Mouse (Mus musculus): ENCODE measurements at regions not wholly inside any gene's neighbourhood (a gene's known extent, or its start where the extent isn't known, plus 50 kb on each side); places are given as distances from the start of the nearest gene placed in this dataset.
"Not testable (repeated sequence)": the region's sequence is repeated elsewhere in the genome, so short reads cannot be mapped to it uniquely, and the experiment has no call there.

DNA sequence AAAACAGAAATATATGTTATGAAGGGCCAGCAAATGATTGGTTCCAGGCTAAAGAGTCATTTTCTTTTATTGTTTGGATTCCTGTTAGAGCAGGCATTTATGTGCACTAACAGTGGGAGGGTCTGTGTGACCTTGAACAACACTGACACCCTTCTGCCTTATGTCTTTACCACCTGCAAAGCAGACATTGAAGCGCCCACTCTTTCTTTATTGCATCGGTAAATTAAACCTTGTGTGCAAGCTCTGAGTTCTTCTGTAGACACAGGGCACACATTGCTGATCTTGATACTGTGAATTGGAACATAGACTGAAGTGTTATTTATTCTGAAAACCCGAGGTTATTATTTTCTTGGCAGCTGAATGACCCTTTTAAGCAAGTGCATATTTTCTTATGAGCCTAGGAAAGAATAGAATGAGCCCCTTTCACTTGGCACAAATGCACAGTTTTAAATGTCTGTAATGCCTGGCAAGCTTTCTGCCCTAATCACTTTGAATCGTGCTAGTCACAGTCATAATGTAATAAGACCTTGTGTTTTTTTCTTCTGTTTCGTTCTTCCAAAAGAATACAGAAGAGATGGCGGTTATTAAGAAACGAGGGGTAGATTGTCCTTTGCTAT lies 125.1 kb upstream of the Cobl start:
- H3K27ac ChIP-seq (ENCODE audit: low read length) = peak overlapping the region; percentile 67
- peak; percentile 94 for ATAC-seq
- 12% methylated on average over 7 of the region's 7 CpGs for WGBS

DNA sequence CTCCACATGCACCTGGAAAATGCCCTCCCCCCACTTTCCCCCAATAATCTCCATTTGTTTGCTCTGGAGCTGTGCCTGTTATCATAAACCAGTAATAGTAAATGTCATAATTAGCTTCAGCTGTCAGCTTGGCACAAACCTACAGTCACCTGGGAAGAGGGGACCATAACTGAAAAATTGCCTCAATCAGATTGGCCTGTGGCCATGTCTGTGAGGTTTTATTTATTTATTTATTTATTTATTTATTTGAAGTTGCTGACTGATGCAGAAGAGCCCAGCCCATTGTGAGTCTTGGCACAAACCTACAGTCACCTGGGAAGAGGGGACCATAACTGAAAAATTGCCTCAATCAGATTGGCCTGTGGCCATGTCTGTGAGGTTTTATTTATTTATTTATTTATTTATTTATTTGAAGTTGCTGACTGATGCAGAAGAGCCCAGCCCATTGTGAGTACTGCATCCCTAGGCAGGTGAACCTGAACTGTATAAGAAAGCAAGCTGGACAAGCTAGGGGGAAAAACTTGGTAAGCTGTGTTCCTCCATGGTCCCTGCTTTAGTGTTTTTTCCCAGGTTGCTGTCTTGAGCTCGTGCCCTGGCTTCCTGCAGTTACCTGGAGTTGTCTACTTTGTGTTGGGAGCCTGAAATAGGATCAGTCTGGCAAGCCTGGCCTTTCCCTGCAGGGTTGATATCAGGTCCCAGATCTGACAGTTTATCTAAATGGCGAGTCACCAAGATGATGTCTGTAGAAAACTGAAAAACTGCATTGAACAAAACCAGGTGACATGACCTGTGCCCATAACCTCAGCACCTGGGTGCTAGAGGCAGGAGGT lies 120.3 kb upstream of the Cobl start:
- not testable (repeated sequence) for H3K9ac ChIP-seq (replicated peaks; ENCODE audit: low read depth, low read length); H3K9me3 ChIP-seq (ENCODE audit: control insufficient read depth, low read length); H3K4me3 ChIP-seq (replicated peaks; ENCODE audit: low read length); H3K36me3 ChIP-seq (ENCODE audit: control insufficient read depth, insufficient read depth); H3K27me3 ChIP-seq (replicated peaks; ENCODE audit: control insufficient read depth, insufficient read depth, low read length); H3K27ac ChIP-seq (ENCODE audit: low read length); H3K4me1 ChIP-seq (replicated peaks; ENCODE audit: control insufficient read depth, insufficient read depth, low read length); H3K4me2 ChIP-seq (ENCODE audit: low read length)
- 84% methylated on average over 2 of the region's 2 CpGs for WGBS
- ATAC-seq = peak; percentile 43

More for the DNA sequence above, 125.1 kb upstream of the Cobl start:
- Histone ChIP-seq H3K27me3 (replicated peaks; ENCODE audit: control insufficient read depth, insufficient read depth, low read length) (no peaks in the 10 kb centered on the region), H3K4me2 (ENCODE audit: low read length) (peak overlapping the region; percentile 21; the same call in 1 of the 2 replicates), H3K36me3 (ENCODE audit: control insufficient read depth, insufficient read depth) (no peaks in the 10 kb centered on the region), H3K9me3 (ENCODE audit: control insufficient read depth, low read length) (peaks cover 2% of the 10 kb centered on the region; the same call in 1 of the 2 replicates), H3K4me1 (replicated peaks; ENCODE audit: control insufficient read depth, insufficient read depth, low read length) (peaks cover 7% of the 10 kb centered on the region), H3K4me3 (replicated peaks; ENCODE audit: low read length) (no peak overlapping the region), H3K9ac (replicated peaks; ENCODE audit: low read depth, low read length) (no peak overlapping the region)

DNA sequence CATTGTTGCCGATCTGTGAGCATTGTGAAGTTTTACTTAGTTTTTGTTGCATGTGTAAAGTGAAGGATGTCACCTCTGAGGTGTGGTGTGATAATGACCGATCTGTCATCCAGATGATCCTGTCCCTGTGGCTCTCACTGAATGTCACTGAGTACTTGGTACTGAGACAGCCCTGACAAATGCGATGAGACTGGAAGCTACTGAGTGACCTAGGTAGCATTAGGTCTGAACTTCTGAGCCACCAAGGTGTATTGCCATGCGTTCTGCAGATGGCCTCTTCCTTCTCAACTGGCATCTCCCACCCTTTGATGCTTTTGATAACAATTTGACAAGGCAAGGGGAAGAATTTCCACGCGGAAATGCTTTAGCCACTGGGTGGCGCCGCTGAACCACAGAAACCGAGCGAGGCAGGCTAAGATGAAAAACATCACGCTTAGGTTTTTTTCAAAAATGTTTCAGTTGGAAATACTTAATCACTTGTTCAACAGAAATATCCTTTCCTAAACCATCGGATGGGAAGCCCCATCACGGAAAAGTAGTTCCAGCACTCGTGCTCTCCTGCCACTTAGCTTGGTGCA lies 114.3 kb upstream of the Cobl start:
- H3K9ac ChIP-seq (replicated peaks; ENCODE audit: low read depth, low read length) = no peak overlapping the region
- ATAC-seq = peak; percentile 64
- WGBS = 29% methylated on average over 14 of the region's 14 CpGs
- H3K36me3 ChIP-seq (ENCODE audit: control insufficient read depth, insufficient read depth) = no peaks in the 10 kb centered on the region
- no peak overlapping the region for H3K4me3 ChIP-seq (replicated peaks; ENCODE audit: low read length)
- H3K9me3 ChIP-seq (ENCODE audit: control insufficient read depth, low read length) = no peaks in the 10 kb centered on the region
- H3K27me3 ChIP-seq (replicated peaks; ENCODE audit: control insufficient read depth, insufficient read depth, low read length) = no peaks in the 10 kb centered on the region
- H3K27ac ChIP-seq (ENCODE audit: low read length) = no peak overlapping the region
- H3K4me2 ChIP-seq (ENCODE audit: low read length) = peak overlapping the region; percentile 26; the same call in 1 of the 2 replicates
- peaks cover 2% of the 10 kb centered on the region; the same call in 1 of the 2 replicates for H3K4me1 ChIP-seq (replicated peaks; ENCODE audit: control insufficient read depth, insufficient read depth, low read length)

DNA sequence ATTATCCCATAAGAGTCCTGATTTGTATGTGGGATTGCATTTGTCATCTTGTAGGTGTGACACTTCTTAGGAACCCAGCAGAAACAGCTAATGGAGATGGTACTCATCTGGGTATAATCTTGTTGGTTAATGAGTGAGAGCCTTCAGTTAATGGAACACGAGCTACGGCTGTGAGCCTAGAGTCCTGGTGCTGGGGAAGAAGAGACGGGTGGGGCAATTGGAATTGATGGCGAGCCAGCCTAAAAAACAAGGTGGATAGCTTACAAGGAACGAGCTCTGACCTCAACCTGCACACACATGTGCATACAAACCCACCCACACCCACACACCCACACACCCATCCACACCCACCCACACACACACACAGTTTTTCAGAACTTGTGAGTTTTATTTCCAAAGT lies 94.9 kb upstream of the Cobl start:
- Histone ChIP-seq H3K9me3 (ENCODE audit: control insufficient read depth, low read length) (no peaks in the 10 kb centered on the region), H3K4me3 (replicated peaks; ENCODE audit: low read length) (no peak overlapping the region), H3K9ac (replicated peaks; ENCODE audit: low read depth, low read length) (no peak overlapping the region), H3K27me3 (replicated peaks; ENCODE audit: control insufficient read depth, insufficient read depth, low read length) (no peaks in the 10 kb centered on the region), H3K27ac (ENCODE audit: low read length) (no peak overlapping the region), H3K4me1 (replicated peaks; ENCODE audit: control insufficient read depth, insufficient read depth, low read length) (peaks cover 3% of the 10 kb centered on the region; the same call in 1 of the 2 replicates), H3K36me3 (ENCODE audit: control insufficient read depth, insufficient read depth) (no peaks in the 10 kb centered on the region), H3K4me2 (ENCODE audit: low read length) (no peak overlapping the region)
- ATAC-seq = peak; percentile 46
- 73% methylated on average over 5 of the region's 5 CpGs for WGBS

DNA sequence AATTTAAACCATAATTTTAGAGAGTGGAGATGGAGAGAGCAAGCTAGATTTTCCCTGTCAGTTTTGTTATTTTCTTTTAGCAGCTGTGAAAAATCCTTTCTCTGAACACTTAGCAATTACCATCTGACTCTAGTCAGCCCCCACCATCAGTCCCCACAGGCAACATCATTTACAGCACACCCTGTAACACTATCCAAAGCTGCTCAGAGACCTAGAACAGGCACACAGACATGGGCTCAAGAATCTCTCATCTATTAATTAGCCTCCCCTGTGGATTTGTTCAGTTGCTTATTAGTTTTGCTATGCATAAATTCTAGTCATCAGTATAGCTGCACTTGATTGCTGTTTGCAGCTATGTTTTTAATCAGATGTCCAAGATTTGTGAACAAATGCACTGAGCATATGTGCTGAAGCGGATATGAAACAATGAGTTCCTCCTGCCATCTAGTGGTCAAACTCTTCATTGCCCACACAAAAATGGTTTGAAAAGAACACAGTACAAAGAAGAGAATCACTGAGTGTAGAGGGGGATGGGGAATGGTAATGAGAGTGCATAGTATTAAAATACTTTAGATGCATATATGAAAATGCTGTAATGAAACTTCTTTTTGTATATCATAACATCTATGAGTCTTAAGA lies 94.4 kb upstream of the Cobl start:
- H3K36me3 ChIP-seq (ENCODE audit: control insufficient read depth, insufficient read depth) = no peaks in the 10 kb centered on the region
- 12% methylated on average over 1 of the region's 1 CpGs for WGBS

DNA sequence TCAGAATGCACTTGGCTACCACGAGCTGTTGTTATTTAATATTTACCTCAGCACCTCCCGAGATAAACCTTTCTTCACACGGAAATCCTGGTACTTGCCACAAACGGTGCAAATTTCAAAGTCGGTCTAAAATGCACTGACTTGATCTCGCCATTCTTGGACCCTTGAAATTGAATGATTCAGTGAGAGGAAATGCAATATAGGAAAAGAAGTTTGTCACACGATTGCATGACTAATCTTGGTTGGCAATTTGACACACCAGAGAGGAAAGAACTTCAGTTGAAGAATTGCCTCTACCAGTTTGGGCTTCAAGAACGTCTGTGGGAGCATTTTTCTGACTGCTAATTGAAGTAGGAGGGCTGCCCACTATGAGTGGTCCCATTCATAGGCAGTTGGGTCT lies 93.4 kb upstream of the Cobl start:
- Histone ChIP-seq H3K4me1 (replicated peaks; ENCODE audit: control insufficient read depth, insufficient read depth, low read length) (peaks cover 3% of the 10 kb centered on the region; the same call in 1 of the 2 replicates), H3K4me2 (ENCODE audit: low read length) (no peak overlapping the region), H3K4me3 (replicated peaks; ENCODE audit: low read length) (no peak overlapping the region), H3K9me3 (ENCODE audit: control insufficient read depth, low read length) (no peaks in the 10 kb centered on the region), H3K36me3 (ENCODE audit: control insufficient read depth, insufficient read depth) (no peaks in the 10 kb centered on the region), H3K27ac (ENCODE audit: low read length) (no peak overlapping the region), H3K9ac (replicated peaks; ENCODE audit: low read depth, low read length) (no peak overlapping the region), H3K27me3 (replicated peaks; ENCODE audit: control insufficient read depth, insufficient read depth, low read length) (no peaks in the 10 kb centered on the region)
- ATAC-seq = no peak
- 64% methylated on average over 8 of the region's 8 CpGs for WGBS

More for the DNA sequence above, 94.4 kb upstream of the Cobl start:
- Histone ChIP-seq H3K27me3 (replicated peaks; ENCODE audit: control insufficient read depth, insufficient read depth, low read length) (no peaks in the 10 kb centered on the region), H3K9ac (replicated peaks; ENCODE audit: low read depth, low read length) (no peak overlapping the region), H3K4me3 (replicated peaks; ENCODE audit: low read length) (no peak overlapping the region), H3K4me1 (replicated peaks; ENCODE audit: control insufficient read depth, insufficient read depth, low read length) (peaks cover 3% of the 10 kb centered on the region; the same call in 1 of the 2 replicates), H3K4me2 (ENCODE audit: low read length) (no peak overlapping the region), H3K27ac (ENCODE audit: low read length) (no peak overlapping the region), H3K9me3 (ENCODE audit: control insufficient read depth, low read length) (no peaks in the 10 kb centered on the region)
- peak; percentile 95 for ATAC-seq

DNA sequence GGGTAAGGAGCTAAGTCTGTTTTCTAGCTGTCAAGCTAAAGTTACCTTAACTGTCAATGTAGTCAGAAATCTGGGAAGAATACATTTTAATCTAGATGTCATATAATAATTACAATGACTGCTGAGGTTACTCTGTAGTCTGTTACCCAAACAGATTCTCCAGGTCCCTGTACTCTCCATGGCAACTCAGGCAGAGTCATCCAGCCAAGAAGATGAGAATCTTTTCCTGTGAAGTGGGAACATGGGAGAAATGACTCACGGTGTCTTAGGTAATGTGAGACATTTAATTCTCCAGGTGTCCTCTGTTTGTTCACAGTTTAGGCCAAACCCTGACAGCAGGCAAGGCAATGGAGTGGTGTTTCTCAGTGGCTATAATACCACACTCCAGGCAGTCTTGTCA lies 81.0 kb upstream of the Cobl start:
- no peaks in the 10 kb centered on the region for H3K4me1 ChIP-seq (replicated peaks; ENCODE audit: control insufficient read depth, insufficient read depth, low read length)
- WGBS = 82% methylated on average over 1 of the region's 1 CpGs
- H3K9me3 ChIP-seq (ENCODE audit: control insufficient read depth, low read length) = no peaks in the 10 kb centered on the region
- H3K9ac ChIP-seq (replicated peaks; ENCODE audit: low read depth, low read length) = no peak overlapping the region
- H3K4me2 ChIP-seq (ENCODE audit: low read length) = no peak overlapping the region
- no peaks in the 10 kb centered on the region for H3K36me3 ChIP-seq (ENCODE audit: control insufficient read depth, insufficient read depth)
- H3K4me3 ChIP-seq (replicated peaks; ENCODE audit: low read length) = no peak overlapping the region
- no peak overlapping the region for H3K27ac ChIP-seq (ENCODE audit: low read length)
- no peak for ATAC-seq
- no peaks in the 10 kb centered on the region for H3K27me3 ChIP-seq (replicated peaks; ENCODE audit: control insufficient read depth, insufficient read depth, low read length)

DNA sequence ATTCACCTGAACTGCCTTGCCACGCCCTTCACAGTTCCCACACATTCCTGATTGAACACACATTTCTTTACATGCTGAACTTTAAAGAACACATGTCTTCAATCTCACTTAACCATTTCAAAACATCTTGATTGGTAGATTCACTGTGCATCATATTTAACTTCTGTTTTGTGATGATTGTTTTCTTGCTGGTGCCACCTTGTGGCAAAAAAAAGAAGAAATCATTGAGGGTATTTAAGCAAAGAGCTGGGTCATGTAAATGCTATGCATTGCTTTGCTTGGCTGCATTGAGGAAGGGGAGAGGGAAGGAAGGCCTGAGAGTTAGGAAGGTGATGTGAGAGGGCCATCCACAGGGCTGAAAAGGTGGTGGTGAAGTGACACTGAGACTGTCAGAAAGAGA lies 78.3 kb upstream of the Cobl start:
- H3K27me3 ChIP-seq (replicated peaks; ENCODE audit: control insufficient read depth, insufficient read depth, low read length) = no peaks in the 10 kb centered on the region
- H3K4me3 ChIP-seq (replicated peaks; ENCODE audit: low read length) = no peak overlapping the region
- no peaks in the 10 kb centered on the region for H3K36me3 ChIP-seq (ENCODE audit: control insufficient read depth, insufficient read depth)
- no peak overlapping the region for H3K9ac ChIP-seq (replicated peaks; ENCODE audit: low read depth, low read length)
- H3K9me3 ChIP-seq (ENCODE audit: control insufficient read depth, low read length) = no peaks in the 10 kb centered on the region
- ATAC-seq = no peak
- no peak overlapping the region for H3K4me2 ChIP-seq (ENCODE audit: low read length)
- 82% methylated on average over 1 of the region's 1 CpGs for WGBS
- H3K4me1 ChIP-seq (replicated peaks; ENCODE audit: control insufficient read depth, insufficient read depth, low read length) = no peaks in the 10 kb centered on the region
- H3K27ac ChIP-seq (ENCODE audit: low read length) = no peak overlapping the region

DNA sequence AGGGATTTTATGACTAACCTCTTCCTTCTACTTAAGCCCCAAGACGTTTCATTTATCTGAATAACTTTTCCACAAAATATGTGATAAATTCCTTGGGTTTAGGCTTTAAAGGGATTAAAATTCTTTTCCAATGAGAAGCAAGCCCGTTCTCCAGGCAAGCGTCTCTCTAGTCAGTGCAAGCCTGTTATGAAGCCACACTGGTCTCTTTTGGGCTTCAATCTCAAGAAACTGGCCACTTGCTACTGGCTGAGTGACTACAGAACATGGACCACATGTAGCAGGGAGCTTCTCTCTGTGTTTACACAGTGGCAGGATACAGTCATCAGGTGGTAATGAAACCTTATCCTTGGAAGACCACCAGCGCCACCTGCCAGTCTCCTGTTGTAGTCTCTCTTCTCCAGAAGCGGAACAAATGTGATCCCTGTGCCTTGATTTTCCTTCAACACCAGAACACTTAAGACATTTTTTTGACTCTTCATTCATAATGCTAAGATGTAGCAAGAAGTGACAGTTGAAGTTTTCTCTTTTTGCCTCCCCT lies 75.6 kb upstream of the Cobl start:
- Histone ChIP-seq H3K27me3 (replicated peaks; ENCODE audit: control insufficient read depth, insufficient read depth, low read length) (no peaks in the 10 kb centered on the region), H3K36me3 (ENCODE audit: control insufficient read depth, insufficient read depth) (no peaks in the 10 kb centered on the region), H3K9ac (replicated peaks; ENCODE audit: low read depth, low read length) (no peak overlapping the region), H3K4me3 (replicated peaks; ENCODE audit: low read length) (no peak overlapping the region), H3K9me3 (ENCODE audit: control insufficient read depth, low read length) (no peaks in the 10 kb centered on the region), H3K27ac (ENCODE audit: low read length) (no peak overlapping the region), H3K4me2 (ENCODE audit: low read length) (no peak overlapping the region), H3K4me1 (replicated peaks; ENCODE audit: control insufficient read depth, insufficient read depth, low read length) (no peaks in the 10 kb centered on the region)
- 40% methylated on average over 5 of the region's 5 CpGs for WGBS
- ATAC-seq = no peak

Data from forebrain, embryonic 16.5 days (tissue).